8 mouse cellular contexts compared by ENCODE assay signal in the genomic region with DNA sequence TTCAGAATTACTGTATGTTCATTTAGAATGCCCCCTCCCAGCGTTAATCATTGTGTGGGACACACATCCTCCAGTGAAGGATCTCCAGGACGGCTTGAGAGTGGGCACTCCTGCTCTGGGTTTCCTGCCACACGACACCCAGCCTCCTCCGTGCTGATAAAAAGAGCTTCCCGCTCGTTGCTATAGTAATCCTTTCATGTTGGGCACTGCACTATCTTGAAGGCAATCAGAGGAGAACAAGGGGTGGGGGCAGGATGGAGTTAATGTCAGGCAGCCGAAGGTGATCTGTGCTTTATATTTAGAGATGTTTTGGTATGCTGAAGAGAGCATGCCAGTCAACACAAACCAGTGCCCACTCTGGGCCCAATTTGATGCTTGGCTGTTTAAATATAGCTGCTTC.
DNase-seq lines count a peak whose midpoint lies in the region; ATAC-seq lines count a peak whose summit lies in the region.
"Had no signal": no experiment of that assay in that cellular context is flagged by ENCODE, and none has a peak within 500 bp of the region (broad histone marks: within the 10 kb centered on the region; RNA-seq: fewer than 3 reads in every experiment).

No protein-coding gene starts in this region.

- no peaks in the 10 kb centered on the region for H3K27me3 ChIP-seq in hindbrain, embryonic 11.5 days (ENCODE audit: control insufficient read depth, insufficient read depth, low read length)
- H3K27me3 ChIP-seq in midbrain, embryonic 14.5 days (ENCODE audit: control insufficient read depth, insufficient read depth, low read length), result no peaks in the 10 kb centered on the region

- no peak overlapping the region for H3K9ac ChIP-seq in hindbrain, embryonic 11.5 days (ENCODE audit: low read depth, low read length)
- H3K9ac ChIP-seq in midbrain, embryonic 14.5 days (replicated peaks; ENCODE audit: low read length), result peak overlapping the region; percentile 18; the same call in 1 of the 2 replicates

- H3K9me3 ChIP-seq in hindbrain, embryonic 11.5 days (ENCODE audit: control insufficient read depth, low read length), result no peaks in the 10 kb centered on the region
- no peaks in the 10 kb centered on the region for H3K9me3 ChIP-seq in midbrain, embryonic 14.5 days (ENCODE audit: control insufficient read depth, low read length)

- H3K27ac ChIP-seq in hindbrain, embryonic 11.5 days (ENCODE audit: low read depth, low read length), result no peak overlapping the region
- H3K27ac ChIP-seq in midbrain, embryonic 14.5 days (replicated peaks; ENCODE audit: low read depth, low read length), result peak overlapping the region; percentile 79

- peak; percentile 24 for DNase-seq in CD4-positive helper T cell, adult 2 months (ENCODE audit: low read depth, low spot score)
- peak; percentile 23 for DNase-seq in T-cell, adult 2 months (ENCODE audit: low spot score)
- DNase-seq in hindbrain, embryonic 11.5 days (ENCODE audit: low spot score), result peak; percentile 35
- DNase-seq in midbrain, embryonic 14.5 days, result peak; percentile 73
- DNase-seq in kidney, postnatal 36 days, result no peak
- DNase-seq in cerebellum, postnatal 4 days (ENCODE audit: low spot score in 2 of 2), result no peak
- DNase-seq: heart, postnatal 14 days had no signal

- ATAC-seq in hindbrain, embryonic 11.5 days (ENCODE audit: low FRiP score), result no peak
- ATAC-seq in midbrain, embryonic 14.5 days (ENCODE audit: low FRiP score, low TSS enrichment), result no peak; the same call in 1 of the 2 replicates
- ATAC-seq in erythroid progenitor cell, adult 5-6 weeks (replicated peaks; ENCODE audit: low FRiP score, poor library complexity, severe bottlenecking), result no peak

- no peak overlapping the region for H3K4me3 ChIP-seq in hindbrain, embryonic 11.5 days (ENCODE audit: low read depth, low read length)
- no peak overlapping the region for H3K4me3 ChIP-seq in midbrain, embryonic 14.5 days (replicated peaks; ENCODE audit: low read depth, low read length)

- H3K4me1 ChIP-seq in hindbrain, embryonic 11.5 days (replicated peaks; ENCODE audit: control insufficient read depth, insufficient read depth, low read length), result peaks cover 6% of the 10 kb centered on the region
- H3K4me1 ChIP-seq in midbrain, embryonic 14.5 days (ENCODE audit: control insufficient read depth, insufficient read depth, low read length), result peaks cover 32% of the 10 kb centered on the region

- H3K4me2 ChIP-seq in hindbrain, embryonic 11.5 days (replicated peaks; ENCODE audit: low read depth, low read length), result no peak overlapping the region
- 0 out of 2 replicates have a peak overlapping the region, but pooled peaks have one; percentile 17 for H3K4me2 ChIP-seq in midbrain, embryonic 14.5 days (ENCODE audit: low read length)

- H3K36me3 ChIP-seq in hindbrain, embryonic 11.5 days (ENCODE audit: control insufficient read depth, insufficient read depth, low read length), result no peaks in the 10 kb centered on the region
- no peaks in the 10 kb centered on the region for H3K36me3 ChIP-seq in midbrain, embryonic 14.5 days (ENCODE audit: control insufficient read depth, insufficient read depth, low read length)

- 15% methylated on average over 7 of the region's 7 CpGs for WGBS in hindbrain, embryonic 11.5 days
- 7% methylated on average over 7 of the region's 7 CpGs for WGBS in midbrain, embryonic 14.5 days

Comparison
In these comparisons a context has a peak if more than half of its experiments do, and no peak if none do; other contexts are left out.
1. DNase-seq: peak in CD4-positive helper T cell, adult 2 months (single experiment), T-cell, adult 2 months (single experiment), hindbrain, embryonic 11.5 days (single experiment) and midbrain, embryonic 14.5 days (single experiment); none in kidney, postnatal 36 days (0 of 2) and cerebellum, postnatal 4 days (0 of 2).